Mouse (Mus musculus): ENCODE data around the gene Rps18.

DNA sequence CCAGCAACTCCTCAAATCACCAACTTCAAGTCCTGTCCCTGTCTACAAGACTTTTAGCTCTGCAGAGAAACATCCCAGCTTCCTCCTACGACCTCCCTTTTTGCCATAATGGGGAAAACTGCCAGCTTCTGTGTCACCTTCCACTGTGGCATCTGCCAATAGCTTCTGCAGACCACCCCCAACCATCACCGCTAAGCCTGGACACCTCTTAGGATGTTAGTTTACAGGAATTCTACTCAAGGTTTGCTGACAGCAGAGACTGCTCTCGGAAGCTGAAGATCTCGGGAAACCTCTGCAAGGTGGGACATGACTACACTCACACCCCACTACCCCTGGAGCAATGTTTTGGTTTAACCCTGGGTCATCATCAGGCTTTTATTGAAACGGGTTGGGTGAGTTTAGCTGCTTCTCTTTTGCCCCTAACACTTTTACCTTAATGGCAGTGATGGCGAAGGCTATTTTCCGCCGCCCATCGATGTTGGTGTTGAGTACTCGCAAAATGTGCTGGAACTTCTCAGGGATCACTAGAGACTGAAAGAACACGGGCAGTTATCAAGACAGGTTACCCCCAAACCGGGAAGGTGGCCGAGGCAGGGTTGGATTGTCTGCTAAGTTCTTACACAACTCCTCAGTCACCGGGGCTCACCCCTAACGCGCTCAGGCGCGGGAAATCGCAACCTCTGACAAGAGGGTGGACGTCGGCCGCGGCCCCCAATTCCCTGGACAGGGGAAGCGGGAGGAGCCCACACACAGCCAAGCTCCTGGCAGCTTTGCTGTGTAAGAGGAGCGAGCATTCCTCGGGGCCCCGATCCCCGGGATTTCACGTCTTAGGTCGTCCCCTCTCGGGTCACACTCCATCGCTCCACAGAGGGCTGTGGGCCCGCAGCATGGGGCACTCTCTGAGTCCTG lies 901 bp downstream of the Rps18 start:
- no peak for TF ChIP-seq POLR2A (IDR thresholded peaks at IDR 0.05; ENCODE audit: insufficient read length, low read depth)
- no peak for TF ChIP-seq MYOG (IDR thresholded peaks at IDR 0.05; ENCODE audit: control insufficient read depth in 1 of 3, insufficient read depth in 1 of 3, insufficient read length in 2 of 3, low read depth in 2 of 3)
- no peak for TF ChIP-seq MAX (IDR thresholded peaks at IDR 0.05; ENCODE audit: low read depth)
- TF ChIP-seq USF1 (IDR thresholded peaks at IDR 0.05; ENCODE audit: low read depth): no peak
- TF ChIP-seq POLR2AphosphoS2 (IDR thresholded peaks at IDR 0.05; ENCODE audit: insufficient read length, low read depth): no peak
- TF ChIP-seq REST (IDR thresholded peaks at IDR 0.05; ENCODE audit: insufficient read depth, insufficient read length): no peak
- no peak for TF ChIP-seq SRF (IDR thresholded peaks at IDR 0.05; ENCODE audit: control insufficient read depth, insufficient read length, low read depth)
- no peak for TF ChIP-seq CEBPB (IDR thresholded peaks at IDR 0.05; ENCODE audit: insufficient read depth, poor library complexity, severe bottlenecking)
